Mouse (Mus musculus) brain, embryonic 14.5 days (tissue): ENCODE data around the gene Ccdc107. TPM values are rescaled to one million over a fixed set of nuclear protein-coding genes. Genes with fewer than 3 reads are reported as not detected.

ENCODE experiments used
- DNase-seq: peaks from one replicate; pipeline ENCODE4 v3.0.0-alpha.2; 2011; ENCODE audit warnings: low read depth
- CTCF ChIP-seq: fragments of 200-500 bp; IDR thresholded peaks from 2 replicates; pipeline ENCODE4 v1.5.1; 2012; ENCODE audit warnings: inconsistent platforms, mild to moderate bottlenecking, moderate library complexity, borderline replicate concordance; ENCODE audit not compliant: insufficient read depth, insufficient read length; ENCODE audit errors: extremely low read depth
- POLR2A ChIP-seq: fragments of 200-500 bp; IDR thresholded peaks from 2 replicates; pipeline ENCODE4 v1.6.1; 2012; ENCODE audit warnings: mild to moderate bottlenecking, inconsistent platforms, borderline replicate concordance; ENCODE audit not compliant: poor library complexity, insufficient read depth, insufficient read length, severe bottlenecking; ENCODE audit errors: extremely low read depth
- polyA plus RNA-seq: library from polyadenylated mRNA; depleted of rRNA; stranded (reverse); fragments of >200 nt; gene quantifications from 2 replicates; pipeline ENCODE4 v1.2.3, GENCODE M21; 2012

Ccdc107 gene
- polyA plus RNA-seq, 1 experiment, result 100.0 TPM

DNA sequence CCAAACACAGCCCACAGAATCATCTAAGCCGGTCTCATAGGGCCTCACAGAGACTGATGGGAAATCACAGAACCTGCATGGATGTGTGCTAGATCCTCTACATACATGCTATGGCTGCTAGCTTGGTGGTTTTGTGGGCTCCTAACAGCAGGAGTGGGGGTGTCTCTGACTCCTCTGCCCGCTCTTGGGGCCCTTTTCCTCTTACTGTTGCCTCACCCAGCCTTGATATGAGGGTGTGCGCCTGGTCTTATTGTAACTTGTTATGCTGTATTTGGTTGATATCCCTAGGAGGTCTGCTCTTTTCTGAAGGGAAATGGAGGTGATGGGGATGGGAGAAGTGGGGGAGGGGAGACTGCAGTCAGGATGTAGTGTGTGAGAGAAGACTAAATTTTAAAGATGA lies 3.1 kb upstream of the Ccdc107 start:
- DNase-seq, result no peak
- no peak for TF ChIP-seq CTCF
- no peak for TF ChIP-seq POLR2A

DNA sequence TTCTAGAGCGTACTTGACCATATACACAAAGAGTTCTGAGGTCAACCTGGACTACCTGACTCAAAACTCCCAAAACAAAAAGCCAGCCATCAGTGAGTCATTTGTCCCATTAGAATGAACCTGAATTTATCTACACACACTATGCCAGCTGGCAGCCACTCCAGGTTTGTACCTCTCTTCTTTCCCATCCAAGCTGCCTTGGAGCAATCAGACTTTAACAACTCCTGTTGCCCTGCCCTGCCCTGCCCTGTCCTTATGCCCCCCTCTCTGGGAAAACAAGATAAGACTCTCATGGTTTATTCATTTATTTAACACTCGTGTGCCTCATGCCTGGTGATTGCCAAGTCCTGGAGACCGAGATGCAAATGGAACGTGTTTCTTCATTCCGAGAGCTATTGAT lies 1.9 kb upstream of the Ccdc107 start:
- TF ChIP-seq CTCF (no peak), POLR2A (no peak)

DNA sequence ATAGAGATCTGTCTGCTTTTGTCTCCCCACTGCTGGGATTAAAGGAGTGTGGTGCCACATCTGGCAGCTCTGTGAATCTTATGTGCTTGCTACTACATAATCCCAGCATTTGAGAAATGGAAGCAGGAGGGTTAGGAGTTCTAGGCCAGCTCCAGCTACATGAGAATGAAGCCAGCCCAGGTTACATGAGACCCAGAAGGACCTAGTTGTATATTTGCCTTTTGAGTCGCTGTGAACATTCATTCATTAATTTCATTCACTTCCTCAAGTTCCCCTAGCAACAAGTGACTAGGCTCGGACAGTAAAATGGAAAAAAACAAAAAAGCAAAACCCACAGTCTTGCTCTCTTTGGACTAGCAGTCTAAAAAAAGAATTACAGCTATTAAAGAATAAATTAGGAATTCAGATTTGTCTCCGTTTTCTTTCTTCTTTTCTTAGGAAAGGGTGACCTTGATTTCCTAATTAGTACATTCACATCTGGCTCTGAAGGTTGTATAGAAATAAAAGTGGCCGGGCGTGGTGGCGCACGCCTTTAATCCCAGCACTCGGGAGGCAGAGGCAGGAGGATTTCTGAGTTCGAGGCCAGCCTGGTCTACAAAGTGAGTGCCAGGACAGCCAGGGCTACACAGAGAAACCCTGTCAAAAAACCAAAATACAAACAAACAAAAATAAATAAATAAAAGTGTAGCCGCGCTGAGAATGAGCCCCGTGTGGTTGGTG lies 439 bp upstream of the Ccdc107 start:
- TF ChIP-seq CTCF (no peak), POLR2A (no peak)
- DNase-seq, result no peak

More for the DNA sequence above, 1.9 kb upstream of the Ccdc107 start:
- no peak for DNase-seq

DNA sequence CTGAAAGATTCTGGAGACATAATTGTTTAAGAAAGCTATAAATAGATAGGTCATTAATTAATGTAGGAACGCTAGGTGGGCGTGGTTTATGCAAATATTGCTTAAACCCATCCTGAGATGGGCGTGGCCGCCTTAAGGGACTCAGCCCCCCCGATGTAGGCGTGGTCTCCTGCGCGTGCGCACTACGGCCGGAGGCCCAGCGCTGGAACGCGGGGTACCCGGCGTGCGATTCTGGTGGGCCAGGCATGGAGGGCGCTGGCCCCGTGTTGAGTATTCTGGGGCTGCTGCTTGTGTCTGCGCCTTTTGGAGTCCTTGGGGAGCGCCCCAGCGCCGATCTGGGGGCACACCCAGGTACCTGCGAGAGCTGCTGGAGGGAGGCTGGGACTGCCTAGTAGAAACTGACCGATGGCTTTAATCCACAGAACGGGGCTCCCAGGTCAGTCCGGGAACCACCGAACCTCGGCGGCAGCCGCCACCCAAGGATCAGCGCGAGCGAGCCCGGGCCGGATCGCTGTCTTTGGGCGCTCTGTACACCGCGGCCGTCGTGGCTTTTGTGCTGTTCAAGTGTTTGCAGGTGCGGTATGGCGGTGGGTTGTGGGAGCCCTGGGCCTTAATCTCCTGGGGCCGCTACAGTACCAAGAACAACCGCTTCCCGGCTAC lies 616 bp downstream of the Ccdc107 start:
- no peak for TF ChIP-seq CTCF
- peak; percentile 93 for TF ChIP-seq POLR2A
- peak; percentile 98 for DNase-seq

DNA sequence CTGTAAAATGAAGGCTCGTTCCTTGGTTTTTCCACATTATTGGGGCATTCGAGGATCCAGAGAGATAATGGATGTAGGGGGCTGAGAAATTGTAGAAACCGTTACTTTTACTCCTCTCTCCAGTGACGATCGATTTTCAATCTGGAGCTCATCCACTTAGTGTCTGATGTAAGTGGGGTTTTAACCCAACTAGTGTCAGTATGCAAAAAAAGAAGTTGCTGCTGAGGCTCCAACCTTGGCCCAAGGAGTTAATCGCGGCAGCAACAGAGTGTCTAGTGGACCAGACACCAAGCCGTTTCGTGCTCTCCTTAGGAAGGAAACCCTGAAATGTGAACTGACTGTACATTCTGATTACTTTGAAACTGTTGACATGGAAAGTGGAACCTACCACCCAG lies 1.1 kb downstream of the Ccdc107 start:
- TF ChIP-seq POLR2A, result no peak
- TF ChIP-seq CTCF, result no peak
- DNase-seq, result peak; percentile 49

DNA sequence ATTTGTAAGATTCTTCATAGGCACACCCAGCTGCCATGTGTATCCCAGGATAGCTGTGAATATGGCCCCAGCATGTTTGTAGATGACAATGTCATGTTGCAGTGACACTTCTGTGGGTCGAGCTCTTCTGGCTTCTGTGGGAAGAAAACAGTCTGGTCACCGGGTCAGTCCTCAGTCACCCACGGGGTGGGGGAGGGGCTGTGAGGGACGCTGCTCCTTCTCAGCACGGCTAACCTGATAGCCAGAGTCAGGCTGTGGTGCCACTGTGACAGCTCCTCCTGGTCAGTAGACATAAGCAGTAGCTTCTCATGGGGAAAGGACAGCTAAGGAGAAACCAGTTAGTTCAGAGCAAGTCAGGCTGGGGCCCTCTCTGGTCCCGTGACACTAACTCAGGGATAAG lies 3.9 kb downstream of the Ccdc107 start:
- DNase-seq, result no peak
- TF ChIP-seq CTCF (no peak), POLR2A (no peak)

DNA sequence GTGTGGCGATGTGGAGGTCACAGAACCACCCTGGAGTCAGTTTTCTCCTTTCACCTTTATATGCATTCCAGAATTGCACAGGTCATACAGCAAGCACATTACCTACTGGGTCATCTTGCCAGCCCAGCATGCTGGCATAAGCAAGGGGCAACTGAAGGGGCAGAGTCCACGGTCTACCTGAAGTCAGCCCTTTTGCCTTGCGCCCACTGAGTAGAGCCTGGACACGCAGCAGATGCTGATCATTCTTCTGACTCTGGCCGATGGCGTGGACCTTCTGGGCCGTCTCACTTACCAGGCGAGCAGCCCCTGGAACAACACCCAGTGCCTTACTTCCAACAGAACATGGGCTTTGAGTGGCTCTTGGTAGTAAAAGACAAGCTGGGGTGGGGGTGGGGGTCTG lies 4.7 kb downstream of the Ccdc107 start:
- TF ChIP-seq CTCF (no peak), POLR2A (no peak)

DNA sequence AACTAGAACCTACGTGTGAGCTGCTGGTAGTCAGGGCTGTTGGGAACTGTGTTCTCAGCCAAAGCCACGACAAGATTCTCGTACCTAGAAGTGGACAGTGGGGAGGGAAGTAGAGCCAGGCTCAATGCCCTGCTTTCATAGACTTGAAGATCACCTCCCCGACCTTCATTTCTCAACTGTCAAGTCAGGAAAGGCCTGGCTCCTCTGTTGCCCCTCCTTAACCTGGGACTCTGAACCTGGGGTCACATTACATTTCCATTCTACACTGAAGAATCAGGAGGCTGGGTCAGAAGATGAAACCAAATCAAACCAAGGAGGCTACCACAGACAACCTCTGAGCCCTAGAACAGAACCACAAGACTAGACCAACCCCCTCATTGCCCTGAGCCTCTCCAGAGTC lies 5.2 kb downstream of the Ccdc107 start:
- TF ChIP-seq POLR2A, result no peak
- TF ChIP-seq CTCF, result no peak
- no peak for DNase-seq

More for the DNA sequence above, 4.7 kb downstream of the Ccdc107 start:
- no peak for DNase-seq

DNA sequence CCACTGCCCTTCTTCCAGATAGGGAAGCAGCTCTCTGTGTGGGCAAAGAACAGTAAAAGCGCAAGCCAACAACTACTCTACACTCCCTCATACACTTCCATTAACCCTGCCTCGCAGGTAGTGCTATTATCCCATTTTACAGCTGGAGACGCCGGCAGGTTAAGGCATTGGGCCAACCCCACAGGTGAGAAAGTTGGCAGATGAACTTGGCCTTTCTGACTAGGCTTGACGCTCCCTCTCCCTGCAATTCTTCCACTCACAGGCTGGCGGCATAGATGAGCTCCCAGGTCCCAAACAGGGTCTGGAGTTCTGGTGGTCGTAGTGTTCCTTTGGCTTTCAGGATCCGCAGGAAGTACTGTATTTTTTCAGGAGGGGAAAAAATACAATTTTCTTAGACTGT lies 6.3 kb downstream of the Ccdc107 start:
- TF ChIP-seq POLR2A (no peak), CTCF (peak; percentile 58; the same call in 1 of the 2 replicates)
- DNase-seq, result peak; percentile 67

DNA sequence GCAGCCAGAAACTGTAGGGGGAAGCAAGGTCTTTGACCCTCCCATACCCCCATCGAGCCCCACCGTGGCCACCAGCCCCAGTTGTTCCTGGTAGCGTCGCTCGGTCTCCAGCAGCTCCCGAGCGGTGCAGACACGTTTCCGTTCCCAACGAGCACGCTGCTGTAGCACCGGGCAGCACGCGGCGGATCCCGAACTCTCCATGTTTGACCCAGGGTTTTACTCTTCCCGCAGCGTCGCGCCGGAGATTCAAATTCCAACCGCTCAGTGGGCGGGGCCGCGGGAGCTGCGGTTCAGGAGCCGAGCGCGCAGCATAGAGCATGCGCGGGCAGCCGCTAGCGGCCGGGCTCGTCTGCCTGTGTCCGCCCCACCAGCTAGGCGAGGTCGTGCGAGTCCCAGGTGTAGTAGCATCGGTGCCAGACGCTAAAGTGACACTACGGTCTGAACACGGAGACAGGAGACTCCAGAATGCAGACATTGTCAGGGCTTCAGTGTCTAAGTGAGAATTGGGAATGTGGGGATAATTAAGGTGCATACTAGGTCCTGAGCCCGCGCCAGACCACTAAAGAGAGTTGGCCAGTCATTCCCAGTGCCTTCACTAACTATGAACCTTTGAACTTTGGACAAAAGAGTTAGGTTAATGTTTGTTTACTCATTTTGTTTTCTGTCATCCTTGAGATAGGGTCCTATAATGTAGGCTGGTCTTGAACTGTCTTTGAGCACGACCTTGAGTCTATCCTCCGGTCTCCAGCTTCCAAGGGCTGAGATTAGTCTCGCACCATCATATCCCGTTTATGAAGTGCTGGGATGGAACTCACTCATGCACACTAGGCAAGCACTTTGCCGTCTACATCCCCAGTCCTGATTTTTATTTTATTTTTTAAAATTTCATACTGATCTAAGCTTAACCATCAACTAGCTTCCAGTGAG lies 7.0 kb downstream of the Ccdc107 start, which contains the start of gene Arhgef39:
Gene Arhgef39 (minus strand): TSS at position 289 of the 927 bp plus-strand sequence.
- TF ChIP-seq CTCF, result no peak
- peak; percentile 41; the same call in 1 of the 2 replicates for TF ChIP-seq POLR2A
- DNase-seq, result peak; percentile 92

DNA sequence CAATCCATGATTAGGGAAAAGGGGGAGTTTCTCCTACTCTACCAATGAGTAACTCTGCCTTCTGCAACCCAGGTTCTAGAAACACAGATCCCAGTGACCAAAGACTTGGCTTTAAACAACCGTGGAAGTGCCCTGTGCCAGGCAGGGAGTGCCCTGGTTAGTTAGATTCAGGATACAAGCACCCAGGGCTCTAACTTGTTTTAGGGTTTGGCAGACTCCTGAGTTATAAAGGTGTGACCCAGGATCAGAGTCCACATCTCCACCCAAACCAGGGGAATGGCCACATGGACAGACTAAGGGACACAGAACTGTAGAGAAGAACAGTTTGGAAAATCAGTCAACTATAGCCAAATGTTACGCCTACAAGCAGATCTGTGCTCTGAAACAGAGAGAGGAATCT lies 10.3 kb downstream of the Ccdc107 start:
- DNase-seq, result no peak
- TF ChIP-seq CTCF (no peak), POLR2A (no peak)
